Mouse (Mus musculus): ENCODE data around the gene Sapcd1. TPM values are rescaled to one million over a fixed set of nuclear protein-coding genes. Genes with fewer than 3 reads are reported as not detected.
"Not testable (repeated sequence)": the region's sequence is repeated elsewhere in the genome, so short reads cannot be mapped to it uniquely, and the experiment has no call there.

The Sapcd1 gene
- total RNA-seq, 2 experiments from 2014 or later = 0.53 to 1.4 TPM

DNA sequence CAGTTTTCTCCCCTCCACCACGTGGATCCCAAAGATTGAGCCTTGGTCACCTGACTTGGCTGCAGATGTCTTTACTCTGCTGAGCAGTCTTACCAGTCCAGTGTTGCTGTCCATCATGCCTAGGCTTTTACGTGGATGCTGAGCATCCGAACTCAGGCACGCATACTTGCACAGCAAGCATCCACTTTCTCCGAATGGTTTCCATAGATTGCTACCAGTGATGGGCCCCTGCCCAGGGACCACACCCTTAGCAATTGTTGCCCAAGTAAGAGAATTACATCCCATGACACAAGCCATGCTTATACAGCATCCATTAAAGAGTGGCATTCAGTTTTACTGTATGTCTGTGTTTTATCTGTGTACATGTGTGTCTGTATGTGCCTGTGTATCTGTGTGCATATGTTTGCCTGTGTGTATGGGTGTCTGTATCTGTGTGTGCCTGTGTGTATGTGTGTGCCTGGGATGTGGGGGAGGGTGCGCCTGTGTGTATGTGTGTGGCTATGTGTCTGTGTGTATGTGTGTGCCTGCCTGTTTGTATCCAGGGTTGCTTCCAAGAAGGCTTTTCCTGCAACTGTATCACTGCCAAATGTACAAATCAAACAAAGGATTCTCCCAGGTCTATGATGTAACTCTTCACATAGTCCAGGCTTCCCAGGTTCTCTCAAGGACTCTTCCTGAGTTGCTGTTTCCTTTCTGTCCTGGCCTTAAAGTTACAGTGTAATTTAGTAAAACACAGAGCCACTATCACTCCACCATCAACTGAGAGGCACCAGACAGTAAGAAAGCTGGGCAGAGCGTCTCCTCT lies 28.1 kb upstream of the Sapcd1 start:
- no peak for DNase-seq (ENCODE audit: low spot score in 2 of 2)

DNA sequence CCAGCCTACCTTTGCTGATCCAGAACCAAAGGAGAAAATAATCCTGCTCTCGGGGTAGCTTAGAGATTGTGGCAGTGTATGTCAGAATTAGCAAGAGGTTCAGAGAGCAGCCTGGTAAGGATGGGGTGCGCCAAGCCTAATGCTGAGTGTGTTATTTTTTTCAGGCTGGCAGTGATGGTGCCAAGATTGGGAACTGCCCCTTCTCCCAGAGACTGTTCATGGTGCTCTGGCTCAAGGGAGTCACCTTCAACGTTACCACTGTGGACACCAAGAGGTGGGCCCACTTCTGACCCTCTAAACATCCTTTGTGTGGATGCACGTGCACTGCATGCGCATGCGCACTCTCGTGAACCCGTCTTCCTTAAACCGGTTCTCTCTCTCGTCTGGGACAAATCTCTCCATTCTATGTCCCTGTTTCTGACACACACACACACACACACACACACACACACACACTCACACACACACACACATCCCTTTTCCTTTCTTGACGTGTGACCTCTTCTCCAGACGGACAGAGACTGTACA lies 24.5 kb upstream of the Sapcd1 start:
- DNase-seq (ENCODE audit: low spot score in 2 of 2) = no peak

DNA sequence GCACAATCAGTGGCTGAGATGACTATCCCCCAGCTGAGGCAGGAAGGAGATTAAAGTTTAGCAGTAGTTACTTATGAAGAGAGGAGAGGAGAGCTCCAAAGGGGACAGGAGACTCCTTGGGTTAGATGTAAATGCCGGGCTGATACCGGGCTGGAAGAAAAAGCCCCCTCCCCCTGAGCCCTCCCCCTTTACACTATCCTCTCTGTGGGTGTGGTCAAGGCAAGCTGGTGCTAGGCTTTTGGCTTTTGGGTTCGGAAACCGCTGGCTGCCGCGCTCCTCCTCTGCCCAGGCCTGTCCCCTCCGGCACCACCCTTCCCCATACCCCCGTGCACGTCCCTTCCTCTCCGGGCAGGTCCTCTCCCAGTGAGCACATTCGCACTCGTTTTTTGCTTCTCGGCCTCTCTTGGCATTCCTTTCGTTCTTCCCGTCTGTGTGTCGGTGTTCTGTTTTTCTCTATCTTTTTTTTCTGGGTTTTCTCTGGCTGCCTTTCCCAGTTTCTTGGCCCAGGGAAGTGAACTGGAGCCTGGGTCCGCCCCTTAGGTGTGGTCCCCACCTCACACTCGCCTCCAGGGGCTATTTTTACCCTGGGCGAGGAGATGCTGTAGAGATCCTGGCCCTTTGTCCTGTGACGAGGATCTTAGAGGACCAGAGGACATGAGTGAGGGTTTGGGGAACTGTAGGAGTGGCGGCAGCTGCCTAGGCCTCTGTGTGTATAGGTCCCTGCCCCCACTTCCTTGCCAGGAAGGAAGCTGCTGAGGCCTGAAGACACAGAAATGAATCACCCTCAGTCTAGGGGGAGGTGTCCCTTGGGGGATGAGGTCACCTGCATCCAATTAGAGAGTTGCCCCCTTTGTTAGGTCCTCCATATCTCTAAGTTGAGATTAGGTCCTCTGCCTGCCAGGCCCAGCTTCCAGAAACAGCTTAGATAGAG lies 23.6 kb upstream of the Sapcd1 start:
- peak; percentile 37 to 46 for DNase-seq (ENCODE audit: low spot score in 2 of 2)

DNA sequence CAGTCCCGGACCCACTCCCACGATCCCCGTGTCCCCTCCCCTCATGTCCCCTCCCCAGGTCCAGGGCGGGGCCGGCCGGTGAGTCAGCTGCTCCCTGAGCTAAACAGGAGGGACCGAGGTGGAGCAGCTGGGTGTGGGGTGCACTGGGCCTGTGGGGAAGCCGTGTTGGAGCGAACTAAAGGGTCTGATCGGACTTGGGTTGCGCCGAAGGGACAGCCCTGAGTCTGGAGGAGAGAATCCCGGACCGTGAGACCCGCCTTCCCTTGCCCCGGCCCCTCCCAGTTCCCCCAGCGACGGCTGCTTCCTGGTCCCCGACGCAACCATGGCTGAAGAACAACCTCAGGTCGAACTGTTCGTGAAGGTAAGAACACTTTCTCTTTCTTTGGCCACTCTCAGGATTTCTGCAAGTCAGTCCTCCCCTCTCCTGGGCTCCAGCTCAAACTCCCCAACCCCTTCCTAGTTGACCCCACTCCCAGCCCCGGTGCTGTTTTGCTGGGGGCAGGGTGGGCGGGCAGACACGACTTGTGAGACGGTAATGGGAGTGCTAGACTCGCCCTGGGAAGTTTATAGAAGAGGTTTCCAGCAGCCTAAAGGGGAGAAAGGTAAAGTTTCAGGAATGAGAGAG lies 22.4 kb upstream of the Sapcd1 start:
- DNase-seq (ENCODE audit: low spot score in 2 of 2) = peak; percentile 28 to 47

DNA sequence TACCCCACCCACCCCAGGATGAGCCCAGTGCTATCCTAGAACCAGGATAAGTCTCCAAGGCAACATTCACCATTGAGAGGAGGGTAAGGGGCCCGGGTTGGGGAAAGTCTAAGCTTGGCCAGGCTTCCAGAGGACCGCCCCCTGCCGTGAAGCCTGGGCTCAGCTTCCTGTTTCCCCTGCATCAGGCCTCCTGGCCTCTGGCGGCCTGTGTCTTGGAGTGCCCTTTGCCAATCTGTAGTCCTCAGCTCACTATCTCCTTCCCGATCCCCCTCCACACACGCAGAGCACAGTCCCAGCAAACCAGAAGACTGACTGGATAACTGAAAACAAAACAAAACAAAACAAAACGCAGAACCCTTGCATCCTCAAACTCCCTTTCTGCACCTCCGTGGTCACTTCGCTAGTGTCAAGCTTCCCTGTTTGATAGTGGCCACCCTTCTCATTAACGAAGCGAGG lies 21.8 kb upstream of the Sapcd1 start, which contains the start of gene Clic1:
Gene Clic1, plus strand, starts transcription at position 406 of the 456 bp plus-strand sequence.
- DNase-seq (ENCODE audit: low spot score in 2 of 2) = peak in 1 of 2 experiments; percentile 33

DNA sequence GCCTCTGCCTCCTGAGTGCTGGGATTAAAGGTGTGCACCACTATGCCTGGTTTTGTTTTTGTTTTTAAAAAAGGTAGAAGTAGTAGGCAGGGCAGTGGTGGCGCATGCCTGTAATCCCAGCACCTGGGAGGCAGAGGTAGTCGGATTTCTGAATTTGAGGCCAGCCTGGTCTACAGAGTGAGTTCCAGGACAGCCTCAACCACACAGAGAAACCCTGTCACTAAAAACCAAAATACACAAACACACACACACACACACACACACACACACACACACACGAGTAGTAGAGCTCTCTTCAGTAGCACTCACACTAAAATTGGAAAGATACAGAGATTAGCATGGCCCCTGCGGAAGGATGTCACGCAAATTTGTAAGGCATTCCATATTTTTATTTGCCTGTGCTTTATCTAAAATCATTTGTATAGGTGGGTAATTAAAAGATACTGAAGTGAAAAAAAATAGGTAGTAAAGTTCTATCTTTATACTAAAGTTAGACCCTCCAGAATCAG lies 21.2 kb upstream of the Sapcd1 start:
- DNase-seq (ENCODE audit: low spot score in 2 of 2) = no peak

DNA sequence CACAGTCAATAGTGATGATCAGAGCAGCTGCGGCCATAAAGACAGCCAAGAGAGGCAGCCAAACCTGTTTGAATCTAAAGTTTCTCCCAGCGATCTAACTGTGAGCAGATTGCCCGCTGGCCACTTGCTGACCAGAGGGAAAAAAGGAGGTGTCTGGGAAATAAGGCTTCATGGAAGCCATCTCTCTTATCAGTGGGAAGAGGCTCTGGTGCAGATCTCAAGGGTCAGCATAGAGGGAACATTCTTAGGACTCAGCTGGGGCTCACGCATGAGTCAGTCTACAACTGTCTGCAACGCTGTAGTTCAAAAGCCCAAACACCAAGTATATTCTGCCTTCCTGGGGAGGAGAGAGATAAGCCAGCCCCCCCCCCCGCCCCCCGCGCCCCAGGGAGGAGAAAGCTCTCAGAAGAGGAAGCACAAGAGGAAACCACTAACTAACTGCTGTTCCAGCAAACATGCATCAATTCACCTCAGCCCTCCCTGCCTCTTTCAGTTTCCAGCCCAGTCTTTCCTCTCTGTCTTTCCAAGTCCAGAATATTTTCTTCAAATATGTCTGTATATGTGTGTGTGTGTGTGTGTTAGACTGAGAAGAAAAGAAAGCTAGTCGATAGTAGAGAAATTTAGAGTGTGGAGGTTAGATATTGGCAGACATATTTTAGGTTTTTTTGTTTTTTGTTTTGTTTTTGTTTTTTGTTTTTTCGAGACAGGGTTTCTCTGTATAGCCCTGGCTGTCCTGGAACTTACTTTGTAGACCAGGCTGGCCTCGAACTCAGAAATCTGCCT lies 20.5 kb upstream of the Sapcd1 start:
- no peak for DNase-seq (ENCODE audit: low spot score in 2 of 2)

DNA sequence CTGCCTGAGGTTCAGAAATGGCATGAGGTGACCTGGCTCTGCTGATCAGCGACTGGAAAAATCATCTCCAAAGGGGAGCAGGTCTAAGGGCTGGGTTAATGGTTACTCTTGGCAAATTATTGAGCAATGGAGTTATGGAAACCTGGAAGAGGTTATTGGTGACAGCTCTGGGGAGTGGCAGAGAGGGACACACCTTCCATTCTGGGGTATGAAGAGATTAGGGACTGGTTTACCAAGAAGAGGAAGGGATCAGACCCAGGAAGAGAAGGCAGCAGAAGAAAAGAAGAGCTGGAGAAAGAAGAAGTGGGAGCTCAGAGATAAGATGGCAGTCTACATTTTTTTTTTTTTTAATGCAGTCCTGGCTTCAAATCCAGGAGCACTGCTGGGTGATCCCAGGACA lies 19.9 kb upstream of the Sapcd1 start:
- no peak for DNase-seq (ENCODE audit: low spot score in 2 of 2)

GRCm38 (mm10) chr17:35046681-35047455 lies 19.1 kb upstream of the Sapcd1 start, which contains the start of gene Msh5:
Msh5 (minus strand) TSS chr17:35046745.
- peak; percentile 97 to 98 for DNase-seq (ENCODE audit: low spot score in 2 of 2)

GRCm38 (mm10) chr17:35045807-35046680 lies 18.2 kb upstream of the Sapcd1 start:
- no peak for DNase-seq (ENCODE audit: low spot score in 2 of 2)

GRCm38 (mm10) chr17:35044904-35045806 lies 17.3 kb upstream of the Sapcd1 start:
- DNase-seq (ENCODE audit: low spot score in 2 of 2) = no peak

GRCm38 (mm10) chr17:35043794-35044193 lies 16.0 kb upstream of the Sapcd1 start:
- no peak for DNase-seq (ENCODE audit: low spot score in 2 of 2)

DNA sequence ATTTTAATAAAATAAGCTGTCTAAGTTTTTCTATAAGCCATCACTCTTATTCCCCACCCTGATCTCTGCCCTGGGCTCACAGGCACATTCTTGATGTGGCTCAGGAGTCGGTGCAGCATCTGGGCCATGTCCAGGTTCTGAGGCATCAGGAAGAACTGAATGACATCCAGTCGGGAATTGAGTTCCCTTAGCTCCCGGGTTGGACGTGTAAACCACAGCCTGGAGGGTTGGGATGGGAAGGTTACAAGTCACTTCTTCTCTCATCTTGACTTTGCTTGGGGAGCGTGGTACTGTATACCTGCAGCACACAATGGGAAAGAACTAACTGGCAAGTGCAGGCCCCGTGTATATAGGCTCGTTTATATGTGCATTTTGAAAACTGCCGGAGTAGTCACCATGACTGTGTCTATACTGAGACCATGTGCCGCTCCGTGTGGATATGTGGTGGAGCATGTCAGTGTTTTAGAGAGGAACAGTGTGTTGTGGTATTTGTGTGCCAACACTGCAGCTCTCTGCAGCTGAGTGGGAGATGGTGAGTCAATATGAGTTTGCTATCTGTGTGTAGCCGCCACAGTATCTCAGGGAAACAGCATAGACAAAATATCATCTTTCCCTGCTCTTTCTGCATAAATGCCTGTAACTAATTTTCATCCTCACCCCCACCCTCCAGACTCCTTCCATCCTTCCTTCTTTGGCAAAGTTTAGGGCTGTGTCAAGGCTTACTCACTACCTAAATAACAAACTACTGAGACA lies 11.5 kb upstream of the Sapcd1 start:
- DNase-seq (ENCODE audit: low spot score in 2 of 2) = no peak

DNA sequence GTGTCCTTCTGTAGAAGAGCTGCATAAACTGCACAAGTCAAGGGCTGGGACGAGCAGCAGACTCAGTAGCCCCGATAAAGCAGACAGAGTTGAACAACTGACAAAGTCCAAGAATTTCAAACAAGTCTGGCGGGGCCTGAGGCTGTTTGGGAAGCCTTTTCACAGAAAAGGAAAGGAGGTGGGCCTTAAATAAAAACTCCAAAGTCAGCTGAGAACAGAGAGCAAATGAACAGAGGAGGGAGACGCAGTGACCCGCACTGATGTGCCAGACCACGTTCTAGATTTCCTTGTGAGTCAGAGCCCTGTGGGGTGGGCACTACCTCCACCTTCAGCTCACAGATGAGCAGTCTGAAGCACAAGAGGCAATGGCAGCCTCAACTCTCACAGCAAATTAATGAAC lies 7.1 kb upstream of the Sapcd1 start:
- no peak for DNase-seq (ENCODE audit: low spot score in 2 of 2)

GRCm38 (mm10) chr17:35033703-35034102 lies 5.9 kb upstream of the Sapcd1 start:
- not testable (repeated sequence) for DNase-seq (ENCODE audit: low spot score in 2 of 2)

DNA sequence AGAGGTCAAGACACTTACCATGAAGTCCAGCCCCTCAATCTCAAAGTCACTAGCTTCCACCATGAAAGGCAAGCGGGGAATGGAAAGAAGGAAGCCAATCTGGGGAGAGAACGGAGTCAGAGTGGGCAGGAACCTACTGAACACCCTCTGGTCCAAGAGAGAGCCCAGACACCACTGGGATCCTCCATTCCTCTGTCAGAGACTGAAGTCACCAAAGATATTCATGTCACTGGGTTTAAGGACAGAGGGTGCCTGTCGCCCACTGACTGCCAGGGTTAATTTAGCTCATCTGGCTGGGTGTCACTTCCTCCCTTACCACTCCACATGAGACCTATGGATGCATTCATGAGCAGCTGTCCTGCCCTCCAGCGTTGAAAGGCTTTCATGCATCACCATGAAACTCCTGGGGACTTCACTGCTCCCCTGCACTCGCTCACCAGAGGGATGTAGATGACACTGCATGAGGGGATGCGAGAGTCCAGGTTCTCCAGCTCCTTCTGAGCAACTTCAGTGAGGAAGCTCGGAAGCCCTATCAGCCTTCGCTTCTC lies 4.6 kb upstream of the Sapcd1 start:
- no peak for DNase-seq (ENCODE audit: low spot score in 2 of 2)

Measured in layer of hippocampus, postnatal 10 days (tissue).